Mouse (Mus musculus): Measurements from ENCODE around the gene Rassf3. TPM values are rescaled to one million over a fixed set of nuclear protein-coding genes. Genes with fewer than 3 reads are reported as not detected.

Rassf3 gene
- total and polyA plus RNA-seq, 3 experiments = 0.07 to 0.66 TPM; not detected in 1

- no peak overlapping the region for H3K4me3 ChIP-seq (ENCODE audit: low read depth, low read length)
- 0 out of 2 replicates have a peak, but pooled peaks cover 2% of the 10 kb centered on the region for H3K4me1 ChIP-seq (ENCODE audit: insufficient read depth, low read depth, low read length)
- ATAC-seq (ENCODE audit: extremely low read depth, insufficient number of reproducible peaks, low FRiP score, poor library complexity, severe bottlenecking) (no peak), DNase-seq (ENCODE audit: low spot score) (no peak)
- H3K27me3 ChIP-seq (ENCODE audit: insufficient read depth, low read length) = no peaks in the 10 kb centered on the region
- H3K9me3 ChIP-seq (replicated peaks) = no peaks in the 10 kb centered on the region
- no peak for TF ChIP-seq GATA2 (IDR thresholded peaks at IDR 0.05; ENCODE audit: borderline replicate concordance, low read depth, low read length)
- TF ChIP-seq TAL1 (conservative IDR thresholded peaks at IDR 0.05; ENCODE audit: low read depth, low read length) = no peak
- TF ChIP-seq GATA1 (IDR thresholded peaks at IDR 0.05; ENCODE audit: borderline replicate concordance, low read length) = no peak
- no peak for TF ChIP-seq POLR2AphosphoS5 (IDR thresholded peaks at IDR 0.05; ENCODE audit: insufficient replicate concordance, low read depth, low read length)
- TF ChIP-seq CTCF (IDR thresholded peaks at IDR 0.05; ENCODE audit: low read depth, low read length) = no peak
- H3K36me3 ChIP-seq (replicated peaks) = peaks cover 99% of the 10 kb centered on the region
Measured at GRCm38 (mm10) chr10:121386347-121386746, 89.8 kb downstream of the Rassf3 start.

GRCm38 (mm10) chr10:121385695-121386094, 90.5 kb downstream of the Rassf3 start:
- H3K9me3 ChIP-seq (replicated peaks) = no peaks in the 10 kb centered on the region
- H3K4me3 ChIP-seq (ENCODE audit: low read depth, low read length) = no peak overlapping the region
- DNase-seq (ENCODE audit: low spot score) (no peak), ATAC-seq (ENCODE audit: extremely low read depth, insufficient number of reproducible peaks, low FRiP score, poor library complexity, severe bottlenecking) (no peak)
- H3K36me3 ChIP-seq (replicated peaks) = peaks cover 99% of the 10 kb centered on the region
- H3K27me3 ChIP-seq (ENCODE audit: insufficient read depth, low read length) = no peaks in the 10 kb centered on the region
- 0 out of 2 replicates have a peak, but pooled peaks cover 2% of the 10 kb centered on the region for H3K4me1 ChIP-seq (ENCODE audit: insufficient read depth, low read depth, low read length)
- TF ChIP-seq GATA2 (IDR thresholded peaks at IDR 0.05; ENCODE audit: borderline replicate concordance, low read depth, low read length) (no peak), TAL1 (conservative IDR thresholded peaks at IDR 0.05; ENCODE audit: low read depth, low read length) (no peak), POLR2AphosphoS5 (IDR thresholded peaks at IDR 0.05; ENCODE audit: insufficient replicate concordance, low read depth, low read length) (no peak), CTCF (IDR thresholded peaks at IDR 0.05; ENCODE audit: low read depth, low read length) (no peak)

- no peaks in the 10 kb centered on the region for H3K9me3 ChIP-seq (replicated peaks)
- ATAC-seq (ENCODE audit: extremely low read depth, insufficient number of reproducible peaks, low FRiP score, poor library complexity, severe bottlenecking) (no peak), DNase-seq (ENCODE audit: low spot score) (no peak)
- H3K27me3 ChIP-seq (ENCODE audit: insufficient read depth, low read length) = no peaks in the 10 kb centered on the region
- H3K4me1 ChIP-seq (ENCODE audit: insufficient read depth, low read depth, low read length) = 0 out of 2 replicates have a peak, but pooled peaks cover 2% of the 10 kb centered on the region
- H3K4me3 ChIP-seq (ENCODE audit: low read depth, low read length) = no peak overlapping the region
- peaks cover 97% of the 10 kb centered on the region for H3K36me3 ChIP-seq (replicated peaks)
- no peak for TF ChIP-seq TAL1 (conservative IDR thresholded peaks at IDR 0.05; ENCODE audit: low read depth, low read length)
Measured at GRCm38 (mm10) chr10:121384710-121385109, 91.4 kb downstream of the Rassf3 start.

- ATAC-seq (ENCODE audit: extremely low read depth, insufficient number of reproducible peaks, low FRiP score, poor library complexity, severe bottlenecking) = no peak
- Histone ChIP-seq H3K27me3 (ENCODE audit: insufficient read depth, low read length) (no peaks in the 10 kb centered on the region), H3K4me1 (ENCODE audit: insufficient read depth, low read depth, low read length) (peaks cover 12% of the 10 kb centered on the region), H3K9me3 (replicated peaks) (no peaks in the 10 kb centered on the region), H3K36me3 (replicated peaks) (peaks cover 97% of the 10 kb centered on the region), H3K4me3 (ENCODE audit: low read depth, low read length) (no peak overlapping the region)
- TF ChIP-seq POLR2AphosphoS5 (IDR thresholded peaks at IDR 0.05; ENCODE audit: insufficient replicate concordance, low read depth, low read length) (no peak), GATA1 (IDR thresholded peaks at IDR 0.05; ENCODE audit: borderline replicate concordance, low read length) (no peak), GATA2 (IDR thresholded peaks at IDR 0.05; ENCODE audit: borderline replicate concordance, low read depth, low read length) (no peak), CTCF (IDR thresholded peaks at IDR 0.05; ENCODE audit: low read depth, low read length) (no peak), TAL1 (conservative IDR thresholded peaks at IDR 0.05; ENCODE audit: low read depth, low read length) (no peak)
- DNase-seq (ENCODE audit: low spot score) = no peak
Measured at GRCm38 (mm10) chr10:121381280-121381679, 94.9 kb downstream of the Rassf3 start.

GRCm38 (mm10) chr10:121379387-121379786, 96.8 kb downstream of the Rassf3 start:
- Histone ChIP-seq H3K36me3 (replicated peaks) (peaks cover 93% of the 10 kb centered on the region), H3K4me1 (ENCODE audit: insufficient read depth, low read depth, low read length) (peaks cover 31% of the 10 kb centered on the region), H3K9me3 (replicated peaks) (no peaks in the 10 kb centered on the region), H3K27me3 (ENCODE audit: insufficient read depth, low read length) (no peaks in the 10 kb centered on the region), H3K4me3 (ENCODE audit: low read depth, low read length) (no peak overlapping the region)
- ATAC-seq (ENCODE audit: extremely low read depth, insufficient number of reproducible peaks, low FRiP score, poor library complexity, severe bottlenecking) = no peak
- TF ChIP-seq TAL1 (conservative IDR thresholded peaks at IDR 0.05; ENCODE audit: low read depth, low read length) (no peak), CTCF (IDR thresholded peaks at IDR 0.05; ENCODE audit: low read depth, low read length) (no peak), GATA1 (IDR thresholded peaks at IDR 0.05; ENCODE audit: borderline replicate concordance, low read length) (no peak)
- DNase-seq (ENCODE audit: low spot score) = no peak

GRCm38 (mm10) chr10:121376530-121377271, 99.4 kb downstream of the Rassf3 start:
- DNase-seq (ENCODE audit: low spot score) (no peak), ATAC-seq (ENCODE audit: extremely low read depth, insufficient number of reproducible peaks, low FRiP score, poor library complexity, severe bottlenecking) (no peak)
- peaks cover 50% of the 10 kb centered on the region for H3K4me1 ChIP-seq (ENCODE audit: insufficient read depth, low read depth, low read length)
- TF ChIP-seq GATA2 (IDR thresholded peaks at IDR 0.05; ENCODE audit: borderline replicate concordance, low read depth, low read length) (no peak), GATA1 (IDR thresholded peaks at IDR 0.05; ENCODE audit: borderline replicate concordance, low read length) (no peak), TAL1 (conservative IDR thresholded peaks at IDR 0.05; ENCODE audit: low read depth, low read length) (no peak), POLR2AphosphoS5 (IDR thresholded peaks at IDR 0.05; ENCODE audit: insufficient replicate concordance, low read depth, low read length) (no peak), CTCF (IDR thresholded peaks at IDR 0.05; ENCODE audit: low read depth, low read length) (no peak)
- H3K4me3 ChIP-seq (ENCODE audit: low read depth, low read length) = no peak overlapping the region
- no peaks in the 10 kb centered on the region for H3K27me3 ChIP-seq (ENCODE audit: insufficient read depth, low read length)
- H3K36me3 ChIP-seq (replicated peaks) = peaks cover 88% of the 10 kb centered on the region
- H3K9me3 ChIP-seq (replicated peaks) = no peaks in the 10 kb centered on the region
